Mouse (Mus musculus) liver, embryonic 14.5 days (tissue): ENCODE measurements around the gene C730034F03Rik.

Experiments
- CTCF ChIP-seq: IDR thresholded peaks from 2 replicates; pipeline ENCODE4 v1.5.1; 2016; ENCODE audit warnings: antibody characterized with exemption, low read depth, control low read depth
- EP300 ChIP-seq: IDR thresholded peaks from 2 replicates; pipeline ENCODE4 v1.6.1; 2016; ENCODE audit warnings: antibody characterized with exemption, low read depth

GRCm38 (mm10) chr15:89428136-89428790, 1.1 kb upstream of the C730034F03Rik start:
- TF ChIP-seq CTCF: no peak
- TF ChIP-seq EP300: no peak
